Mouse (Mus musculus) limb, embryonic 14.5 days (tissue): ENCODE results near the gene Nipbl. TPM values are rescaled to one million over a fixed set of nuclear protein-coding genes. Genes with fewer than 3 reads are reported as not detected.

Experiments used
- ATAC-seq: fragments of 200-750 bp; cut with Nextera tagmentation; 2 replicates; pipeline ENCODE4 v1.8.0; 2017; ENCODE audit warnings: low read depth, moderate number of reproducible peaks, moderate TSS enrichment; ENCODE audit not compliant: low FRiP score
- DNase-seq: peaks from one replicate; pipeline ENCODE4 v3.0.0-alpha.2; 2015; ENCODE audit warnings: low spot score
- H3K27ac ChIP-seq: fragments of 300-500 bp; sonication (generic); replicated peaks from 2 replicates; pipeline ENCODE4 v1.5.1; 2014; ENCODE audit warnings: low read depth, mild to moderate bottlenecking, low read length, moderate library complexity, mixed read lengths
- H3K27me3 ChIP-seq: fragments of 300-500 bp; sonication (generic); 2 replicates; pipeline ENCODE4 v1.6.1; 2014; ENCODE audit warnings: low read length, mixed read lengths; ENCODE audit not compliant: control insufficient read depth, insufficient read depth
- H3K36me3 ChIP-seq: fragments of 300-500 bp; sonication (generic); 2 replicates; pipeline ENCODE4 v1.6.1; 2014; ENCODE audit warnings: mild to moderate bottlenecking, low read length, moderate library complexity, mixed read lengths; ENCODE audit not compliant: control insufficient read depth, insufficient read depth
- H3K4me1 ChIP-seq: fragments of 300-500 bp; sonication (generic); 2 replicates; pipeline ENCODE4 v1.6.1; 2014; ENCODE audit warnings: antibody characterized with exemption, low read length, mixed read lengths; ENCODE audit not compliant: control insufficient read depth, insufficient read depth
- H3K4me2 ChIP-seq: fragments of 300-500 bp; sonication (generic); replicated peaks from 2 replicates; pipeline ENCODE4 v1.6.1; 2014; ENCODE audit warnings: low read depth, mild to moderate bottlenecking, low read length, moderate library complexity; ENCODE audit not compliant: severe bottlenecking
- H3K4me3 ChIP-seq: fragments of 300-500 bp; sonication (generic); replicated peaks from 2 replicates; pipeline ENCODE4 v1.5.1; 2014; ENCODE audit warnings: low read length
- H3K9ac ChIP-seq: fragments of 300-500 bp; sonication (generic); 2 replicates; pipeline ENCODE4 v1.6.1; 2014; ENCODE audit warnings: mild to moderate bottlenecking, low read depth, low read length, moderate library complexity; ENCODE audit not compliant: severe bottlenecking
- H3K9me3 ChIP-seq: fragments of 300-500 bp; sonication (generic); 2 replicates; pipeline ENCODE4 v1.6.1; 2016; ENCODE audit warnings: low read length; ENCODE audit not compliant: control insufficient read depth
- POLR2A ChIP-seq: fragments of 200-500 bp; IDR thresholded peaks from 2 replicates; pipeline ENCODE4 v1.8.0; 2012; ENCODE audit warnings: inconsistent platforms, mild to moderate bottlenecking, moderate library complexity, borderline replicate concordance; ENCODE audit not compliant: insufficient read depth, insufficient read length; ENCODE audit errors: extremely low read depth
- WGBS: fragments of 180-500 bp; shearing (Covaris S2); extraction: QIAGEN DNeasy Blood & Tissue Kit; methylation state at CpG from one replicate; pipeline ENCODE4 v1.1.7; 2014; 5-methylcytosine and 5-hydroxymethylcytosine counted together
- polyA plus RNA-seq, 2 experiments: library from polyadenylated mRNA; depleted of rRNA in 1 of 2; stranded (reverse) in 1 of 2; unstranded in 1 of 2; fragments of >200 nt; fragmentation: Nextera tagmentation in 1 of 2; extraction: Ambion mirVana in 1 of 2; gene quantifications; 2 replicates each; pipeline versions ENCODE4 v1.2.1 to v1.2.3; 2012 to 2014

Nipbl gene
- polyA plus RNA-seq, 2 experiments: 17.6 to 23.4 TPM

- WGBS: under 1% methylated on average over 11 of the region's 11 CpGs
- Histone ChIP-seq H3K27ac (no peak overlapping the region), H3K36me3 (no peaks in the 10 kb centered on the region), H3K4me3 (peak overlapping the region; percentile 96), H3K4me2 (peak overlapping the region; percentile 81), H3K9ac (peak overlapping the region; percentile 99), H3K27me3 (no peaks in the 10 kb centered on the region), H3K4me1 (peaks cover 11% of the 10 kb centered on the region), H3K9me3 (no peaks in the 10 kb centered on the region)
- ATAC-seq (no peak), DNase-seq (peak; percentile 17)
- TF ChIP-seq POLR2A: no peak
These were observed 2.1 kb downstream of the Nipbl start for GRCm38 (mm10) chr15:8442156-8442555.

DNA sequence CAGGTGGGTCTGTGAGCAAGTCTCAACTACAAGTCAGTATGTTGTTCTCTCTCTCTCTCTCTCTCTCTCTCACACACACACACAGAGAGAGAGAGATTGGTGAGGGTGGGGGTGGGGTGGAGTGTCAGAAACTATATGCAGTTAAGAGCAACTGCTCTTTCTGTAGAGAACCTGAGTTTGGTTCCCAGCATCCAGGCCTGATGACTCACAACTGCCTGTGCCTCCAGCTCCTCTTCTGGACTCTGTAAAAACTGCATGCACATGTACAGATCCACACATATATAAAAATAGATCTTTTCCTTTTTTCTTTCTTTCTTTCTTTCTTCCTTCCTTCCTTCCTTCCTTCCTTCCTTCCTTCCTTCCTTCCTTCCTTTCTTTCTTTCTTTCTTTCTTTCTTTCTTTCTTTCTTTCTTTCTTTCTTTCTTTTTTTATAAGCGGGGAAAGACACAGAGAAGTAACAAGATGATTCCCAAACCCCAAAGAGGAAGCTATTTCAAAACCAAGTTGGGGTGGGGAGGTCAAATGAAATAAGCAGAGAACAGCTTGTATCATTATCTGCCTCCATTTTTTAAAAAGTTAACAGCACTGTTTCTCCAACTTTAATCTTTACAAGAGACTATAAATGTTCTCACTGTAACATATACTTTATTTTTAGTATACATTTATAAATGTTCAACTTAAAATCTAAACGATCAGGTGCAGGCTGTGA, 10.9 kb downstream of the Nipbl start:
- H3K36me3 ChIP-seq: no peaks in the 10 kb centered on the region
- no peak overlapping the region for H3K4me3 ChIP-seq
- H3K27ac ChIP-seq: no peak overlapping the region
- 85% methylated on average over 2 of the region's 2 CpGs for WGBS
- no peak for TF ChIP-seq POLR2A
- no peak overlapping the region for H3K9ac ChIP-seq
- no peak for ATAC-seq
- H3K4me2 ChIP-seq: no peak overlapping the region
- H3K27me3 ChIP-seq: no peaks in the 10 kb centered on the region
- no peaks in the 10 kb centered on the region for H3K4me1 ChIP-seq
- DNase-seq: no peak
- no peaks in the 10 kb centered on the region for H3K9me3 ChIP-seq

GRCm38 (mm10) chr15:8432534-8432933, 11.7 kb downstream of the Nipbl start:
- WGBS: 91% methylated on average over 2 of the region's 2 CpGs
- Histone ChIP-seq H3K9ac (no peak overlapping the region), H3K36me3 (no peaks in the 10 kb centered on the region), H3K27ac (no peak overlapping the region), H3K27me3 (no peaks in the 10 kb centered on the region), H3K4me3 (no peak overlapping the region), H3K4me1 (no peaks in the 10 kb centered on the region), H3K4me2 (no peak overlapping the region), H3K9me3 (no peaks in the 10 kb centered on the region)
- DNase-seq (no peak), ATAC-seq (no peak)
- TF ChIP-seq POLR2A: no peak

DNA sequence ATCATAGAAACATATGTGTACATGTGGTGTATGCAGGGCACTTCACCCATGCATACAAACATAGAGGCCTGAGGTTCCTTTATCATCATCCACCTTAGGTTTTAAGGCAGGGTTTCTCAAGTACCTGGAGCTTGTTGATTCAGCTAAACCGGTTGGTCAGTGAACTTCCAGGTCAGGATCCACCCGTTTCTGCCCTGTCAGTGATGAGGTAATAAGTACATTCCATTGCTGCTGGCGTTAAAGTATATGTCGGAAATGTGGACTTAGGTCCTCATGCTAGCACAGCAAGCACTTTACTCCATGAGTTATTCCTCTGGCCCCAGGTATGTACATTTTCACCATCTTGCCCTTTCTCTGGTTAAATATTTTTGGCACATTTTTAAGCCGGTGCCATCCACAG, 14.8 kb downstream of the Nipbl start:
- no peaks in the 10 kb centered on the region for H3K4me1 ChIP-seq
- no peak for TF ChIP-seq POLR2A
- DNase-seq (no peak), ATAC-seq (no peak)
- no peaks in the 10 kb centered on the region for H3K9me3 ChIP-seq
- WGBS: 84% methylated on average over 5 of the region's 5 CpGs
- no peak overlapping the region for H3K4me2 ChIP-seq
- H3K27me3 ChIP-seq: no peaks in the 10 kb centered on the region
- H3K27ac ChIP-seq: no peak overlapping the region
- H3K9ac ChIP-seq: no peak overlapping the region
- no peaks in the 10 kb centered on the region for H3K36me3 ChIP-seq
- H3K4me3 ChIP-seq: no peak overlapping the region

- 31% methylated on average over 6 of the region's 6 CpGs for WGBS
- no peak overlapping the region for H3K4me2 ChIP-seq
- no peak overlapping the region for H3K27ac ChIP-seq
- ATAC-seq: no peak
- H3K9ac ChIP-seq: no peak overlapping the region
- no peak for DNase-seq
- H3K4me3 ChIP-seq: no peak overlapping the region
- H3K9me3 ChIP-seq: no peaks in the 10 kb centered on the region
- no peaks in the 10 kb centered on the region for H3K4me1 ChIP-seq
- no peak for TF ChIP-seq POLR2A
- no peaks in the 10 kb centered on the region for H3K36me3 ChIP-seq
- H3K27me3 ChIP-seq: no peaks in the 10 kb centered on the region
These were observed 23.4 kb downstream of the Nipbl start for GRCm38 (mm10) chr15:8420909-8421308.

GRCm38 (mm10) chr15:8416500-8417138, 27.6 kb downstream of the Nipbl start:
- Histone ChIP-seq H3K9ac (no peak overlapping the region), H3K36me3 (no peaks in the 10 kb centered on the region), H3K4me2 (no peak overlapping the region), H3K4me1 (no peaks in the 10 kb centered on the region), H3K9me3 (no peaks in the 10 kb centered on the region), H3K27ac (no peak overlapping the region), H3K4me3 (no peak overlapping the region), H3K27me3 (no peaks in the 10 kb centered on the region)
- no peak for ATAC-seq
- DNase-seq: no peak
- WGBS: 76% methylated on average over 4 of the region's 4 CpGs
- TF ChIP-seq POLR2A: no peak
